Mouse (Mus musculus) telencephalon, adult 2 months (tissue): ENCODE data around the gene Naa38.

Experiments used
- DNase-seq: peaks from one replicate; pipeline ENCODE4 v3.0.0-alpha.2; 2011; ENCODE audit warnings: low read depth, low spot score

Gene Naa38

GRCm38 (mm10) chr11:69432640-69432982, 37.3 kb downstream of the Naa38 start:
- no peak for DNase-seq

- DNase-seq, result no peak
Observed at GRCm38 (mm10) chr11:69433189-69433588, 37.9 kb downstream of the Naa38 start.

- DNase-seq, result no peak
Observed at GRCm38 (mm10) chr11:69437291-69437690, 42.0 kb downstream of the Naa38 start.

- DNase-seq, result no peak
Observed at GRCm38 (mm10) chr11:69443328-69443727, 48.0 kb downstream of the Naa38 start.
